Mouse (Mus musculus) forebrain, embryonic 12.5 days (tissue): Measurements from ENCODE around the gene 9430097D07Rik. TPM values are rescaled to one million over a fixed set of nuclear protein-coding genes. Genes with fewer than 3 reads are reported as not detected.

ENCODE experiments used
- polyA plus RNA-seq: library from polyadenylated mRNA; unstranded; fragments of >200 nt; fragmentation: Nextera tagmentation; extraction: Ambion mirVana; gene quantifications from 2 replicates; pipeline ENCODE4 v1.2.1, GENCODE M21; 2016

9430097D07Rik gene
- polyA plus RNA-seq, 1 experiment from 2014 or later: 0.19 TPM

Other genes starting within 250 kb of the 9430097D07Rik start
- 59.1 and 67.5 TPM in 2 replicates for gene Ciz1, start 223.4 kb downstream of the 9430097D07Rik start, polyA plus RNA-seq
- 18.6 and 19.4 TPM in 2 replicates for gene Dnm1, start 222.3 kb downstream of the 9430097D07Rik start, polyA plus RNA-seq
- gene 1110008P14Rik, start 193.7 kb downstream of the 9430097D07Rik start, polyA plus RNA-seq: 51.0 and 51.4 TPM in 2 replicates
- gene Lcn2, start 187.4 kb downstream of the 9430097D07Rik start, polyA plus RNA-seq: 0.45 and 0.50 TPM in 2 replicates
- gene Ptges2, start 179.8 kb downstream of the 9430097D07Rik start, polyA plus RNA-seq: 29.6 and 29.9 TPM in 2 replicates
- 6.1 and 6.2 TPM in 2 replicates for gene Naif1, start 125.2 kb downstream of the 9430097D07Rik start, polyA plus RNA-seq
- 38.8 and 39.9 TPM in 2 replicates for gene Slc25a25, start 124.2 kb downstream of the 9430097D07Rik start, polyA plus RNA-seq
- gene Fam102a, start 40.4 kb downstream of the 9430097D07Rik start, polyA plus RNA-seq: 8.7 and 9.6 TPM in 2 replicates
- 106 and 110 TPM in 2 replicates for gene Dpm2, start 4.8 kb downstream of the 9430097D07Rik start, polyA plus RNA-seq
- 2.6 and 3.1 TPM in 2 replicates for gene Pip5kl1, start 887 bp downstream of the 9430097D07Rik start, polyA plus RNA-seq
- 15.1 and 17.0 TPM in 2 replicates for gene St6galnac4, start 11.4 kb upstream of the 9430097D07Rik start, polyA plus RNA-seq
- 11.6 and 11.7 TPM in 2 replicates for gene St6galnac6, start 24.0 kb upstream of the 9430097D07Rik start, polyA plus RNA-seq
- 27.0 and 32.1 TPM in 2 replicates for gene Ak1, start 46.1 kb upstream of the 9430097D07Rik start, polyA plus RNA-seq
- gene Eng, start 70.9 kb upstream of the 9430097D07Rik start, polyA plus RNA-seq: 21.0 and 21.4 TPM in 2 replicates
- gene Fpgs, start 128.5 kb upstream of the 9430097D07Rik start, polyA plus RNA-seq: 16.4 and 19.6 TPM in 2 replicates
- 105 and 110 TPM in 2 replicates for gene Cdk9, start 137.4 kb upstream of the 9430097D07Rik start, polyA plus RNA-seq
- 30.1 and 35.1 TPM in 2 replicates for gene Sh2d3c, start 145.4 kb upstream of the 9430097D07Rik start, polyA plus RNA-seq
- 1.9 and 2.1 TPM in 2 replicates for gene 6330409D20Rik, start 165.3 kb upstream of the 9430097D07Rik start, polyA plus RNA-seq
- 53.3 and 57.0 TPM in 2 replicates for gene Tor2a, start 181.6 kb upstream of the 9430097D07Rik start, polyA plus RNA-seq
- gene Ttc16, start 199.9 kb upstream of the 9430097D07Rik start, polyA plus RNA-seq: 0.46 and 0.67 TPM in 2 replicates
- gene Ptrh1, start 200.1 kb upstream of the 9430097D07Rik start, polyA plus RNA-seq: 3.9 and 5.3 TPM in 2 replicates
- 0.15 and 0.45 TPM in 2 replicates for gene Cfap157, start 208.7 kb upstream of the 9430097D07Rik start, polyA plus RNA-seq